Mouse (Mus musculus): ENCODE measurements around the gene Lag3. TPM values are rescaled to one million over a fixed set of nuclear protein-coding genes. Genes with fewer than 3 reads are reported as not detected.

The Lag3 gene
- polyA plus RNA-seq, 1 experiment from 2014 or later = 2.2 TPM

GRCm38 (mm10) chr6:124919695-124920317, 8.3 kb upstream of the Lag3 start, which contains the start of gene Ptms:
TSS of gene Ptms (minus strand) at chr6:124920103.
- peaks cover 47% of the 10 kb centered on the region for H3K4me1 ChIP-seq (replicated peaks)
- no peaks in the 10 kb centered on the region for H3K27me3 ChIP-seq
- peak; percentile 90 for ATAC-seq (ENCODE audit: insufficient number of reproducible peaks, insufficient read depth, low FRiP score, low TSS enrichment, low read depth)
- H3K4me3 ChIP-seq (replicated peaks) = peak within 1 kb of the TSS; percentile 97
- H3K4me2 ChIP-seq = peak within 1 kb of the TSS; percentile 98
- H3K9me3 ChIP-seq = no peaks in the 10 kb centered on the region
- H3K27ac ChIP-seq = peak within 1 kb of the TSS; percentile 100
- peaks cover 6% of the 10 kb centered on the region for H3K36me3 ChIP-seq
- no peak within 1 kb of the TSS; the same call in 1 of the 2 replicates for H3K9ac ChIP-seq (replicated peaks)
- 0% methylated on average over 13 of the region's 13 CpGs for WGBS

DNA sequence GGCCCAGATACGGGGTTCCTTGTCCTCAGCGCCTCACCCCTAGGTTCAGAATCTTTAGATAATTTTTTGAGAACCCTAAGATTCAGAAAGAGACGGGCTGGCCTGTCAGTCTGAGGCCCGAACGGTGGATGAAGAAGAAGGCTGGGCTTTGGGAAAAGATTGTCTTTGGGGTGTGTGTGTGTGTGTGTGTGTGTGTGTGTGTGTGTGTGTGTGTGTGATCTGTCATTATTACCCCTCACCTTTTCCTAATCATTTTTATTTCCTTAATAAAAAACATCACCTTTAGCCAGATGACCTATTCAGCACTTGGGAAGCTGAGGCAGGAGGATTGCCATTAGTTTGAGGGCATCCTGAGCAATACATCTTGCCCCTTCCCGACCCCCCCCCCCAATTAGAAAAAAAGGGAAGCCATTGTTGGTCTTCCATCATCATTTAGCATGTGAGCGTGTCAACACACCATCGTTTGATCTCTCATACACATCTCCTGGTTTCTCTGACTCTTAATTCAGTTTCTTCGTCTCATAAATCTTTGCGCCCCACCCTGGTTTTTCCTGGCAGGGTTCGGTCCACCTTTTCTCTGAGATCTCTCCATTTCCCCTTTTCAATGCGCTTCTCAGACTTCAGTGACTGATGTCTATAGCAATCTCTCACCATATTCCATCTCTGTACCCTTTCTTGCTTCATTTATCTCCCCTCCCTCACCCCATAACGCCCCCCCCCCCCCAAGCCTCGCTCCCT, 7.6 kb upstream of the Lag3 start:
- ATAC-seq (ENCODE audit: insufficient number of reproducible peaks, insufficient read depth, low FRiP score, low TSS enrichment, low read depth) = no peak
- 0 out of 2 replicates have a peak overlapping the region, but pooled peaks have one; percentile 100 for H3K9ac ChIP-seq (replicated peaks)
- no peaks in the 10 kb centered on the region for H3K9me3 ChIP-seq
- peaks cover 13% of the 10 kb centered on the region for H3K36me3 ChIP-seq
- 23% methylated on average over 13 of the region's 14 CpGs for WGBS
- H3K4me2 ChIP-seq = peak overlapping the region; percentile 98
- H3K27me3 ChIP-seq = no peaks in the 10 kb centered on the region
- peak overlapping the region; percentile 100 for H3K27ac ChIP-seq
- H3K4me1 ChIP-seq (replicated peaks) = peaks cover 54% of the 10 kb centered on the region
- peak overlapping the region; percentile 97 for H3K4me3 ChIP-seq (replicated peaks)

DNA sequence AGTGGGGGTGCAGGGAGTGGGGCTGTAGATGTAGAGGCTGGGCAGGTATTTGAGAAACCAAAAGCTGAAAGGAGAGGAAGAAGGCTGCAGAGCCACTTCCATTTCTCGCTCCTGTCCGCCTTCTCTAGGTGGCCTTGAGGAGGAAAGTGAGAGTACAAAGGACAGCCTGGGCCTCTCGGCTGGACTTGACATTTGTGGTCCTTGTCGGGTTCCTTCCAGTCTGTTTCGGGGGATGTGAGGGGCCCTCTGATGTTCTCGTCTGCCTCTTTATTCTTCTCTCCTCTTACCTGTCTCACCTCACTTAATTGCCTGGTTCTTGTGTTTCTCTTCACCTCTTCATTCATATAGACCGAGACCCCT, 6.8 kb upstream of the Lag3 start:
- no peaks in the 10 kb centered on the region for H3K27me3 ChIP-seq
- H3K9ac ChIP-seq (replicated peaks) = peak overlapping the region; percentile 100
- H3K4me2 ChIP-seq = peak overlapping the region; percentile 98
- 8% methylated on average over 7 of the region's 7 CpGs for WGBS
- peak overlapping the region; percentile 100 for H3K27ac ChIP-seq
- peaks cover 59% of the 10 kb centered on the region for H3K4me1 ChIP-seq (replicated peaks)
- H3K9me3 ChIP-seq = no peaks in the 10 kb centered on the region
- peak overlapping the region; percentile 97 for H3K4me3 ChIP-seq (replicated peaks)
- H3K36me3 ChIP-seq = peaks cover 21% of the 10 kb centered on the region
- ATAC-seq (ENCODE audit: insufficient number of reproducible peaks, insufficient read depth, low FRiP score, low TSS enrichment, low read depth) = no peak

GRCm38 (mm10) chr6:124917518-124918330, 6.2 kb upstream of the Lag3 start:
- WGBS = under 1% methylated on average over 65 of the region's 89 CpGs
- H3K4me2 ChIP-seq = peak overlapping the region; percentile 98
- H3K4me3 ChIP-seq (replicated peaks) = peak overlapping the region; percentile 97
- no peaks in the 10 kb centered on the region for H3K27me3 ChIP-seq
- peak overlapping the region; percentile 100 for H3K9ac ChIP-seq (replicated peaks)
- peak; percentile 21 for ATAC-seq (ENCODE audit: insufficient number of reproducible peaks, insufficient read depth, low FRiP score, low TSS enrichment, low read depth)
- no peaks in the 10 kb centered on the region for H3K9me3 ChIP-seq
- H3K27ac ChIP-seq = peak overlapping the region; percentile 100
- peaks cover 27% of the 10 kb centered on the region for H3K36me3 ChIP-seq
- H3K4me1 ChIP-seq (replicated peaks) = peaks cover 59% of the 10 kb centered on the region

- WGBS = 2% methylated on average over 59 of the region's 67 CpGs
- H3K27me3 ChIP-seq = no peaks in the 10 kb centered on the region
- ATAC-seq (ENCODE audit: insufficient number of reproducible peaks, insufficient read depth, low FRiP score, low TSS enrichment, low read depth) = no peak
- H3K27ac ChIP-seq = peak overlapping the region; percentile 100
- H3K4me3 ChIP-seq (replicated peaks) = peak overlapping the region; percentile 97
- peak overlapping the region; percentile 100 for H3K9ac ChIP-seq (replicated peaks)
- peaks cover 31% of the 10 kb centered on the region for H3K36me3 ChIP-seq
- H3K4me1 ChIP-seq (replicated peaks) = peaks cover 57% of the 10 kb centered on the region
- no peaks in the 10 kb centered on the region for H3K9me3 ChIP-seq
- H3K4me2 ChIP-seq = peak overlapping the region; percentile 98
Observed at GRCm38 (mm10) chr6:124916695-124917517, 5.4 kb upstream of the Lag3 start.

DNA sequence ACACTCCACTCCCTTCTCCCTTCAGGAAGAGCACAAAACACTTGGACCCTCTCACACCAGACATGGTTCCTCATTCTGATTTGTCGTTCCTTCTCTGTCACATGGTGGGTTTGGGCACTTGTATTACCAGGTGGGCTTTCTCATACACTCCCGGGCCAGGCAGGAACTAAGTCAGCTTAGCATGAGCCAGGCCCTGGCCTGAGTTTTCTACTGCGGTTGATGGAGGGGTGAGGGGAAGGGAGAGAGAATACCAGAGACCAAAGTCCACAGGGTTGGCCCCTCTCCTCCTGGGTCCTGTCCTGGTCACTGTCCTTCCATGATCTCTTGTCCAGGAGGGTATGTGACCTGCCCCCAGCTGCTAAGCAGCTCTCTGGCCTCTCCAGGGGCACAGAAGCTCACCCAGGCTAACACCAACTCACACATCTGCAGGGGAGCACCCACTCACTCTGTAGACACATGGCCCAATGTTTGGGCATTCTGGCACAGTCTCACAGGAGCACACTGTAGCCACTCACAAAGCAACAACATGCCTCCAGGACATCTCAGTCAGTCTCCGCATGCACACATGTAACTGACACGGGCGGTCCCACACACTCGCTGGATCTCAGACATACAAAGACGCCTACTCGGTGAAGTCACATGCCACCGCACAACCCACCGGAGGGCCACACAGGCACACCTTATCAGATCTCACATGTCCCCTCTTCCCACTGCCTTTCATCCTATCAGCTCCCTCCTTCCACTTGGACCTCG, 4.6 kb upstream of the Lag3 start:
- no peaks in the 10 kb centered on the region for H3K9me3 ChIP-seq
- peaks cover 5% of the 10 kb centered on the region; the same call in 1 of the 2 replicates for H3K27me3 ChIP-seq
- peak overlapping the region; percentile 97 for H3K4me3 ChIP-seq (replicated peaks)
- H3K36me3 ChIP-seq = peaks cover 31% of the 10 kb centered on the region
- peaks cover 55% of the 10 kb centered on the region for H3K4me1 ChIP-seq (replicated peaks)
- peak overlapping the region; percentile 100 for H3K27ac ChIP-seq
- 7% methylated on average over 12 of the region's 12 CpGs for WGBS
- ATAC-seq (ENCODE audit: insufficient number of reproducible peaks, insufficient read depth, low FRiP score, low TSS enrichment, low read depth) = no peak
- peak overlapping the region; percentile 100 for H3K9ac ChIP-seq (replicated peaks)
- H3K4me2 ChIP-seq = peak overlapping the region; percentile 98

GRCm38 (mm10) chr6:124915160-124915941, 3.8 kb upstream of the Lag3 start:
- 22% methylated on average over 22 of the region's 22 CpGs for WGBS
- Histone ChIP-seq H3K36me3 (peaks cover 31% of the 10 kb centered on the region), H3K27me3 (peaks cover 13% of the 10 kb centered on the region; the same call in 1 of the 2 replicates), H3K9me3 (no peaks in the 10 kb centered on the region), H3K4me1 (replicated peaks) (peaks cover 49% of the 10 kb centered on the region), H3K4me3 (replicated peaks) (peak overlapping the region; percentile 97), H3K9ac (replicated peaks) (peak overlapping the region; percentile 100), H3K4me2 (peak overlapping the region; percentile 98), H3K27ac (peak overlapping the region; percentile 100)
- ATAC-seq (ENCODE audit: insufficient number of reproducible peaks, insufficient read depth, low FRiP score, low TSS enrichment, low read depth) = no peak

DNA sequence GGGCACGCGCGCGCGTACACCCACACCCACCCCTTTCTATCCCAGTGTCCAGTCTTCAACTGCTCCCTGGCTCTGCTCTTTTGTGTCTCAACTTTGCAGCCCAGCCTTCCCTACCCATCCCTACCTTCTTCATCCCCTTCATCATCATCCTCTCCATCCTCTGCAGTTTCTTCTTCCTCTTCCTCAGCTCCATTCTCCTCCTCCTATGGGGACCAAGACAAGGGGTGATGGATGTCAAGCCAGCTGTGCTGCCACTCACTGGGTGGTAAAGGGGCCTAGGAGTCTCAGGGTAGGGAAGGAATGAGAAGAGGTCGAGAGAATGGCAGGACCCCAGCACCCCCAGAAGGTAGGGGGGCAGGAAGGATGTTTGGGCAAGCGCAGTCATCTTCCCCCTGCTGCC, 3.0 kb upstream of the Lag3 start:
- Histone ChIP-seq H3K27ac (0 out of 2 replicates have a peak overlapping the region, but pooled peaks have one; percentile 35), H3K4me3 (replicated peaks) (peak overlapping the region; percentile 97; the same call in 1 of the 2 replicates), H3K27me3 (peaks cover 21% of the 10 kb centered on the region), H3K9me3 (no peaks in the 10 kb centered on the region), H3K4me2 (peak overlapping the region; percentile 98), H3K4me1 (replicated peaks) (peaks cover 53% of the 10 kb centered on the region), H3K36me3 (peaks cover 31% of the 10 kb centered on the region), H3K9ac (replicated peaks) (0 out of 2 replicates have a peak overlapping the region, but pooled peaks have one; percentile 100)
- ATAC-seq (ENCODE audit: insufficient number of reproducible peaks, insufficient read depth, low FRiP score, low TSS enrichment, low read depth) = no peak
- 84% methylated on average over 7 of the region's 7 CpGs for WGBS

DNA sequence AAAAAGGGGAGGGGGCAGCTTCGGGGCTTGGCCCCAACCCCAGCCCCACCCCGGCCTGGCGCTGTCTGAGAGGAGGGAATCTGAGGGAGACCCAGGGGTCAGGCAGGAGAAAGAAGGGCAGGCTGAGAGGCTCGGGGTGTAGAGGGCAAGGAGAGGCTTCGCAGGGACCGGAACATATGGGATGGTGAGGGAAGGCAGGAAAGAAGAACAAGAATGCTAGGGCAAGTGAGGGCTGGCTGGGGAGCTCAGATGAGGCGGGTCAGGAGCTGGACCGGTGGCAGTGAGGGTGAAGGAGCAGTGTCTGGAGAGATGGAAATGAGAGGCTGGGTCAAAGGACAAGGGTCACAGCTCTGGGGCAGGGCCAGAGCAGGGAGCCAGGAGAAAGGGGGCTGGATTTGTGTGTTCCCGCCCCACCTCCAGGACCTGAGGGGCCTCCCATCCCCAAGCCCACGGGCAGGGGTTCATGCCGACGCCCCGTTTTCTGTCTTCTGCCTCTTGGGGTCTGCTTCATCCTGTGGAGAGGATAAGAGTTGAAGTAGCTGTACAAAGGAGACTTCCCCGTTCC, 2.3 kb upstream of the Lag3 start:
- Histone ChIP-seq H3K27me3 (peaks cover 26% of the 10 kb centered on the region), H3K4me1 (replicated peaks) (peaks cover 51% of the 10 kb centered on the region), H3K27ac (peak overlapping the region; percentile 41; the same call in 1 of the 2 replicates), H3K36me3 (peaks cover 31% of the 10 kb centered on the region), H3K9me3 (no peaks in the 10 kb centered on the region), H3K9ac (replicated peaks) (0 out of 2 replicates have a peak overlapping the region, but pooled peaks have one; percentile 31), H3K4me2 (no peak overlapping the region), H3K4me3 (replicated peaks) (no peak overlapping the region)
- no peak for ATAC-seq (ENCODE audit: insufficient number of reproducible peaks, insufficient read depth, low FRiP score, low TSS enrichment, low read depth)
- WGBS = 79% methylated on average over 14 of the region's 14 CpGs
